Mouse (Mus musculus): ENCODE data around the gene Srrm1. TPM values are rescaled to one million over a fixed set of nuclear protein-coding genes. Genes with fewer than 3 reads are reported as not detected.
A peak's percentile ranks its signal among the peaks of the same experiment; 100 is the strongest.

The Srrm1 gene
- polyA plus RNA-seq, 1 experiment from 2014 or later, result 183 TPM

DNA sequence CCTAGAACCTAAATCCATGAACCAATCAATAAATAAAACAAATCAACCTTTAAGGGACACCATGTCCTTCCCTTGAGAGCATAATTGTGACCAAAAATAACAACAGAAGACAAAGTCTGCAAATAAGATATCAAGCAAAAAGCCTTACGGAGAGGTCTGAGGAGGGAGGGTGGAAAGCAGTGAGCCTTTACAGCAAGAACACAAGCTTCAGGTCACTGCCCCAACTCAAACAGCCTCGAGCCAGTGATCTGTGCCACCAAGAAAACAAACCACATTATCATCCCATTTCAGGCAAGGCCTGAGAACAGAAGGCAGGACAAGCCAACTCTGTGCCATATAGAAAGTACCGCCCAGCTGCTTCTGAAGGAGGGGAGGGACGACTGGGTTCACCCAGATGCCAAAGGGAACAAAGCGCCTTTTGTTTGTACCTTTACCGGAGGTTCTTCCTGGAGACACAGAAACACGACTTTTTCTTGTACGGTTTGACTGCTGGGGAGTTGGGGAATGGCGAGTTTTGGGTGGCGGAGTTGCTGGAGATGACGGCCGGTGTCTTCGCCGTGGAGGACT lies 15.7 kb downstream of the Srrm1 start:
- peaks cover 72% of the 10 kb centered on the region for H3K36me3 ChIP-seq (ENCODE audit: insufficient read depth, low read length)
- H3K9me3 ChIP-seq (replicated peaks; ENCODE audit: low read length), result no peaks in the 10 kb centered on the region
- peak overlapping the region; percentile 76 for H3K27ac ChIP-seq
- peaks cover 4% of the 10 kb centered on the region; the same call in 1 of the 2 replicates for H3K4me1 ChIP-seq (replicated peaks; ENCODE audit: insufficient read depth, low read length)
- H3K27me3 ChIP-seq (ENCODE audit: insufficient read depth, low read length), result no peaks in the 10 kb centered on the region
- DNase-seq (ENCODE audit: low spot score) (peak; percentile 19), ATAC-seq (replicated peaks; ENCODE audit: low FRiP score, low read depth) (peak; percentile 49; the same call in 1 of the 2 replicates)
- no peak overlapping the region for H3K4me3 ChIP-seq (replicated peaks; ENCODE audit: low read depth, low read length)
- no peak overlapping the region for H3K9ac ChIP-seq (ENCODE audit: low read depth, low read length)
- WGBS, result 71% methylated on average over 14 of the region's 14 CpGs
- H3K4me2 ChIP-seq (ENCODE audit: low read length), result no peak overlapping the region
- no peak for TF ChIP-seq CTCF (IDR thresholded peaks at IDR 0.05; ENCODE audit: low read depth)

DNA sequence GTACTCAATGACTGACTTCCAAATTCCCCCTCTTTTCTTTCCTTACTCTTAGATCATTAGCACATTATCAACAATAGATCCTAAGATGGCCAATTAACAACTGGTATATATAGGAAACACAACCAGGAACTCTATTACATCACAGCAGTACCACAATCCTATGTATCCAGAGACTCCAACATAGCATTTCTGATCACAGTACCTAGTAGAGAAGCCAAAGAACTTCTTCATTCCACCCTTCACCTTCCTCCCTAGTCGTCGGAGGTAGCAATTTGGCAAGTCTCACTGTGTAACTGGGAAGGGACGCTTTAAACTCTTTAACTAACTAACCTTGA lies 17.1 kb downstream of the Srrm1 start:
- 58% methylated on average over 3 of the region's 3 CpGs for WGBS
- H3K27ac ChIP-seq, result peak overlapping the region; percentile 76

DNA sequence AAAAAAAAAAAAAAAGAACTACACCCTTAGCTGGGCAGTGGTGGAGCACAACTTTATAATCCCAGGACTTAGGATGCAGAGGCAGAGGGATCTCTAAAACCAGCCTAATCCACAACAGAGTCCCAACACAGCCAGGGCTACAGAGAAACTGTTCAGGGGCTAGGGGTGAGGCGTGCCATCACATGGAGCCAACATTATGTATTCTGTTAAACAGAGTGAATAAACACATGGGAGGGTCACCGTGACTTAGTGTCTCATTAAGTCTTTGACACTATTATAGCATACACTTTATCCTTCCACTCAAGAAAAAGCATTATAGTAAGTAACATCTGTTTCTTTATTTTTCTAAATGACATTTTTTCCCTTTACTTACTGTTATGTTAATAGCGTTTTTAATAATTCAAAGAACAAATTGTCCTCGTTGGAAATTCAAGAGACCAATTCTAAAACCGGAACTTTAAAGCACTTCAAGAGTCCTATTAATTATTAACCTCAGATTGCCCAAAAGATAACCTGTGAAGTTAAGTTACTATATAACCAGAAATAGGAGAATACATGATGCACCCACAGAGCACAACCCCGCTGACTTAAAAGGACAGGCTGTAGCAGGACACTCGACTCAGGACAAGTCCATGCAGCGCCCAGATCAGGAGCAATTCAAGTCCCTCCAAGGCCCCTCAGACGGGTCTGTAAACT lies 17.6 kb downstream of the Srrm1 start:
- peaks cover 70% of the 10 kb centered on the region for H3K36me3 ChIP-seq (ENCODE audit: insufficient read depth, low read length)
- no peak overlapping the region for H3K9ac ChIP-seq (ENCODE audit: low read depth, low read length)
- H3K27me3 ChIP-seq (ENCODE audit: insufficient read depth, low read length), result no peaks in the 10 kb centered on the region
- H3K4me1 ChIP-seq (replicated peaks; ENCODE audit: insufficient read depth, low read length), result peaks cover 4% of the 10 kb centered on the region; the same call in 1 of the 2 replicates
- no peaks in the 10 kb centered on the region for H3K9me3 ChIP-seq (replicated peaks; ENCODE audit: low read length)
- no peak for TF ChIP-seq CTCF (IDR thresholded peaks at IDR 0.05; ENCODE audit: low read depth)
- no peak overlapping the region for H3K4me3 ChIP-seq (replicated peaks; ENCODE audit: low read depth, low read length)
- ATAC-seq (replicated peaks; ENCODE audit: low FRiP score, low read depth), result 0 out of 2 replicates have a peak, but pooled peaks have one; percentile 70
- peak; percentile 57 for DNase-seq (ENCODE audit: low spot score)
- H3K4me2 ChIP-seq (ENCODE audit: low read length), result no peak overlapping the region
- H3K27ac ChIP-seq, result peak overlapping the region; percentile 76
- 60% methylated on average over 9 of the region's 9 CpGs for WGBS

More for the DNA sequence above, 17.1 kb downstream of the Srrm1 start:
- DNase-seq (ENCODE audit: low spot score) (no peak), ATAC-seq (replicated peaks; ENCODE audit: low FRiP score, low read depth) (no peak)
- no peak overlapping the region for H3K4me2 ChIP-seq (ENCODE audit: low read length)
- peaks cover 71% of the 10 kb centered on the region for H3K36me3 ChIP-seq (ENCODE audit: insufficient read depth, low read length)
- no peak for TF ChIP-seq CTCF (IDR thresholded peaks at IDR 0.05; ENCODE audit: low read depth)
- no peaks in the 10 kb centered on the region for H3K27me3 ChIP-seq (ENCODE audit: insufficient read depth, low read length)
- H3K9me3 ChIP-seq (replicated peaks; ENCODE audit: low read length), result no peaks in the 10 kb centered on the region
- no peak overlapping the region for H3K9ac ChIP-seq (ENCODE audit: low read depth, low read length)
- H3K4me3 ChIP-seq (replicated peaks; ENCODE audit: low read depth, low read length), result no peak overlapping the region
- H3K4me1 ChIP-seq (replicated peaks; ENCODE audit: insufficient read depth, low read length), result peaks cover 4% of the 10 kb centered on the region; the same call in 1 of the 2 replicates

DNA sequence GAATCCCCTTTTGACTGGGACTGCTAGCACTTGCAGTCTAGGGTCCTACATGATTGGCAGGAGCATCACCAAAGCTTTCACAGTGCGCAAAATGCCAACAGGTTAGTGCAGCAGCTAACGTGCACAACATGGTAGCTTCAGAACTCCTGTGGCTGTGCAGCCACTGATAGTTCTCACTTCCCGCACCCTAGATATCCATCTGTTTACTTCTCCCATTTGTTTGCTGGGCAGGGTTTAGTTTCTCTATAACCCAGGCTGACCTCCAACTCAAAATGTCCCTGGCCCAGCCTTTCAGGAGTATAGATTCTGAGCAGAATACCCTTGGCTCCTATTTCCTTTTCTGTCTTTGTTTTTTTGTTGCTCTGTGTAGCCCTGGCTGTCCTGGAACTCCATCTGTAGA lies 26.7 kb downstream of the Srrm1 start:
- Histone ChIP-seq H3K4me2 (ENCODE audit: low read length) (no peak overlapping the region), H3K27me3 (ENCODE audit: insufficient read depth, low read length) (no peaks in the 10 kb centered on the region), H3K9me3 (replicated peaks; ENCODE audit: low read length) (no peaks in the 10 kb centered on the region), H3K9ac (ENCODE audit: low read depth, low read length) (no peak overlapping the region), H3K27ac (no peak overlapping the region), H3K36me3 (ENCODE audit: insufficient read depth, low read length) (peaks cover 80% of the 10 kb centered on the region), H3K4me1 (replicated peaks; ENCODE audit: insufficient read depth, low read length) (no peaks in the 10 kb centered on the region), H3K4me3 (replicated peaks; ENCODE audit: low read depth, low read length) (no peak overlapping the region)
- no peak for DNase-seq (ENCODE audit: low spot score)
- no peak for ATAC-seq (replicated peaks; ENCODE audit: low FRiP score, low read depth)
- TF ChIP-seq CTCF (IDR thresholded peaks at IDR 0.05; ENCODE audit: low read depth), result no peak
- 83% methylated on average over 3 of the region's 3 CpGs for WGBS

DNA sequence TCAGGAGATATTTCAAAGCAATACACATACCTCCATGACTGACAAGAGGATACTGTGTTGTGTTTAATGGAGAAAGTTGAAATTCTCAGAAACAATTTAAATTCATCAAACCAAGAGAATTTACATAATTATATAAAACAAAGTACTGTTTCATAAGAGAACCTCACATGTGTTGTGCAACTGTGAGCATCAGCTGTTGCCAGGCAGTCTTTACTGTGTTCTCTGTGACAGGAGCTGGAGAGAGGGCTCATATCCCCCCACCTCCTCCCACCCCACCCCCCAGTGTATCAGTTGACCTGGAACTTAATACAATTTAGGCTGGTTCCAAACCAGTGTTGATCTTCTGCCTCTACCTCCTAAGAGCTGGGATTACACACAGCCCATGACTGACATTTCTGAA lies 27.1 kb downstream of the Srrm1 start:
- Histone ChIP-seq H3K4me3 (replicated peaks; ENCODE audit: low read depth, low read length) (no peak overlapping the region), H3K9me3 (replicated peaks; ENCODE audit: low read length) (no peaks in the 10 kb centered on the region), H3K4me2 (ENCODE audit: low read length) (no peak overlapping the region), H3K27me3 (ENCODE audit: insufficient read depth, low read length) (no peaks in the 10 kb centered on the region), H3K27ac (no peak overlapping the region), H3K9ac (ENCODE audit: low read depth, low read length) (no peak overlapping the region), H3K36me3 (ENCODE audit: insufficient read depth, low read length) (peaks cover 80% of the 10 kb centered on the region), H3K4me1 (replicated peaks; ENCODE audit: insufficient read depth, low read length) (no peaks in the 10 kb centered on the region)
- ATAC-seq (replicated peaks; ENCODE audit: low FRiP score, low read depth) (no peak), DNase-seq (ENCODE audit: low spot score) (no peak)
- no peak for TF ChIP-seq CTCF (IDR thresholded peaks at IDR 0.05; ENCODE audit: low read depth)

DNA sequence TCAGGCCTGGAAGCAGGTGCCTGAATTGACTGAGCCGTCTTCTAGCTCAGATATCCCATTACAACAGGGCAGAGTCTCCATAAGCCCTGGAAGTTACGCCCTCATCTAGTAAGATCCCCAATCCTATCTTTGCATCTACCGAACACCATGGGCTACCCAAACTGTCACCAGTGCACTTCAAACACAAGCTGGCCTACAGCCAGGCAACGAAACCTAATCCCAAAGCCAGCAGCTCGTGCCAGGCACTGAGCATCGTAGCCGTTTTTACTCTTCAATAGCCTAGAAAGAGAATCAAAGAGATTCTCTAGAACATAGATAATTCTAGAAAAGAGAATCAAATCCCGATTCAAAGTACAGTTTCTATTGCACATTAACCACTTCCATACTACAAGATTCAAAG lies 30.1 kb downstream of the Srrm1 start:
- Histone ChIP-seq H3K9ac (ENCODE audit: low read depth, low read length) (no peak overlapping the region), H3K4me2 (ENCODE audit: low read length) (no peak overlapping the region), H3K4me1 (replicated peaks; ENCODE audit: insufficient read depth, low read length) (no peaks in the 10 kb centered on the region), H3K36me3 (ENCODE audit: insufficient read depth, low read length) (peaks cover 81% of the 10 kb centered on the region), H3K27me3 (ENCODE audit: insufficient read depth, low read length) (no peaks in the 10 kb centered on the region), H3K27ac (no peak overlapping the region), H3K4me3 (replicated peaks; ENCODE audit: low read depth, low read length) (no peak overlapping the region), H3K9me3 (replicated peaks; ENCODE audit: low read length) (no peaks in the 10 kb centered on the region)
- DNase-seq (ENCODE audit: low spot score) (no peak), ATAC-seq (replicated peaks; ENCODE audit: low FRiP score, low read depth) (no peak)
- no peak for TF ChIP-seq CTCF (IDR thresholded peaks at IDR 0.05; ENCODE audit: low read depth)
- 80% methylated on average over 8 of the region's 8 CpGs for WGBS

Measured in kidney, postnatal 0 days (tissue).